Mouse (Mus musculus): ENCODE measurements at regions not wholly inside any gene's neighbourhood (a gene's known extent, or its start where the extent isn't known, plus 50 kb on each side); places are given as distances from the start of the nearest gene placed in this dataset.

DNA sequence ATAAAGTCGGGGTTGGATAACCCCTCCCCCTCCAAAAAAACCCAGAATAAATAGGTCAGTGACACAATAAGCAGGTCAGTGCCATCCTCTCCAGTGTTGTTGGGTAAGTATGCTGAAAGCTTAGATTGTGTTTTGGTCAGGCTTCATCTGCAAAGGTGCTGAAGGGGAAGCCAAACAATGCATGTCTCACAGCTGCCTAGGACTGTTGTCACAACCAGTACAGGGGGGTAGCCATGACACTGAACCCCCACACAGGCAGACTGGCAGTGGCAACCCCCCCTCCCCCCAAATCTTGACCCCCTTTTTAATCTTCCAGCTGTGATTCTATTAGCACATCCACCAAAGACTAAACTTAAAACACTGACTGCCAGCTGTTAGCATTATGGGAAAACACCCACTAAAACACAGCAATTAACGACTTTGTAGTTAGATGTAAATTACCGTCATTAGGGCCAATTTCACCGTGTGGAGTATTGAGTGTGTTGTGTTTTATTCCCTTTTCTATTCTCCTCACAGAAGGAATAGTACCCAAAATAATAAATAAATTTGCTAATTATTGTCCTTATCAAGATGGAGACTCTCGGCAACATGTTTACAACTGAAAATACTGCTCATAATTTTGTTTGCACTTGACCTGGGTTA, 105.5 kb upstream of the Ufm1 start:
- DNase-seq = no peak

DNA sequence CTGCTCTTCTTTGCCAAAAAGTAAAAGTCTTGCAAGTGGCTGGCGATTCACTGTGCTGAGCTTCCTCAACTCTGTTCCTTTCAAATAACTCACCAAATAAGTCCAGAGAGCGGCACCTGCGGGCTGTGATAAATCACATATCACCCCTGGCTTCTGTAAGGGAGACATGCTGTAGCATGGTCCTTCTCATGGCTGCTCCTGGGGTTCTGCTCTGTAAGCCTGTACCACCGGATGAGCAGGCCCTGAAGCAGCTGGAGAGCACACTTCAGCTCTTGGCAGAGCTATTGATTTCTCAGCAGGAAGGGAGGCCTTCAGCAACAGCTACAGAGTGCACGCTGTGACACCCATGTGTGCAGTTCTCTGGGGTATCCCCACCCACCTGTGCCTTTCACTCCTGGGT, 101.5 kb upstream of the Ufm1 start:
- no peak for DNase-seq

DNA sequence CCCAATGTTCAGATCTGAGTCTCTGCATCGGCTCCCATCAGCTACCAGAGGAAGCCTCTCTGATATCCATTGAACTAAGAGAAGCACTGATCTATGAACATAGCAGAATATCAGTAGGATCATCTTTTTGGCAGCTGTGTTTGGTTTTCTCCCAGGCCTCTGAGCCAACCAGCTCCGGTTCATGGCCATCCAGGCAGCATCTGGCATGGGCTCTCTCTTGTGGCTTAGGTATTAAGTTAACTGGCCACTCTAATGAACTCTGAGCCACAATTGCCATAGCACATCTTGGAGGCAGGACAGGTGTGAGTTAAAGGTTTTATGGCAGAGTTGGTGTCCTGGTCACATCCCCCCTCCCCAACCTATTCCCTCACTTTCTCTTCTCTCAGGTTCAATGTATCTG, 90.2 kb upstream of the Ufm1 start:
- no peak for DNase-seq

GRCm38 (mm10) chr3:53939684-53940189, 76.1 kb upstream of the Ufm1 start:
- no peak for DNase-seq

- DNase-seq = no peak
These were observed 68.1 kb upstream of the Ufm1 start for GRCm38 (mm10) chr3:53931745-53932144.

GRCm38 (mm10) chr3:53919941-53920340, 56.3 kb upstream of the Ufm1 start:
- DNase-seq = no peak

- DNase-seq = no peak
These were observed 55.9 kb upstream of the Ufm1 start for GRCm38 (mm10) chr3:53919541-53919940.

GRCm38 (mm10) chr3:53917960-53918359, 54.3 kb upstream of the Ufm1 start:
- no peak for DNase-seq

DNA sequence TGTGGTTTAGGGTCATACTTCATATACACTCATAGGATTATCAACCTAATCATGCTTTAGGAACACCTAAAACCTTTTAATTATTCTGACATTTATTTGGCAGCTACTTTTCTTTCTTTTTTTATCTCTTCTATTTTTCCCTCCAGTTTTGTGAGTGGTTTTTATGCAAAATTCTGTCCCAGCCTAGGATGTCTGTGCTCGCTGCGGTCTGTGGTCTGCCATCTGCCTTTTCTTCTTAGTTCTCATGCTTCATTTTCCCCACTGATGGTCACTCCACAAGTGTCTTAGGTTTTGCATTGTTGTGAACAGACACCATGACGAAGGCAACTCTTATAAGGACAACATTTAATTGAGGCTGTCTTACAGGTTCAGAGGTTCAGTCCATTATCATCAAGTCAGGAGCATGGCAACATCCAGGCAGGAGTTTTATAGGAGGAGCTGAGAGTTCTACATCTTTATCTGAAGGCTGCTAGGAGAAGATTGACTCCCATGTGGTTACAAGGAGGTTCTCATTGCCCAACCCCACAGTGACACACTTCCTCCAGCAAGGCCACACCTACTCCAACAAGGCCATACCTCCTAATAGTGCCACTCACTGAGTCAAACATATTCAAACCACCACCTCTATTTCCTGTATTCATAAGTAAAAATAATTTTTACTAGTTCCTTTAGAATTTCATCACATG, 50.5 kb upstream of the Ufm1 start:
- DNase-seq = no peak

Measured in adrenal gland, postnatal 36 days (tissue).